In the genomic region with DNA sequence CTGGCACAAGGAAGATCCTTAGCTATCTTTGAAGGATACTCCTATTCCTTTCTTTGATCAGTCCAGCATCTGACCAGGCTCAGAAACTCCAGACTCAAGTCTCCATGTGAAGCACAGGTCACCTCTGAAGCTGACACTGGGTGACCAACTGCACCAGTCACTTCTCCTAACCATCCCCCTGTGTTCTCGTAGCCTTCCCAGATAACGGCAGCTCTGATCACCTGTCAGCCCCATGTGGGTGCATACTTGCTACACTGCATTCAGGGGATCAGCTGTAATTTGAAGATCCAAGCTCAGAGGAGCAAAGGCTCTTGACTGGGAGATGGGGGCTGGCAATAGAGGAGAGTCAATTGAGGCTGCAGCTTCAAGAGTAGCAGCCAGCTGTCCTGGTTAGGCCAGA, we compare ENCODE assay signal across 34 mouse cellular contexts. TPM values are rescaled to one million over a fixed set of nuclear protein-coding genes. Genes with fewer than 3 reads are reported as not detected.
"Had no signal": no experiment of that assay in that cellular context is flagged by ENCODE, and none has a peak within 500 bp of the region (broad histone marks: within the 10 kb centered on the region; RNA-seq: fewer than 3 reads in every experiment).

No protein-coding gene starts in this region.

- H3K4me3 ChIP-seq: heart, embryonic 13.5 days; heart, embryonic 15.5 days; hindbrain, embryonic 13.5 days; hindbrain, embryonic 15.5 days; kidney, embryonic 15.5 days; left cerebral cortex, adult 2 months; limb, embryonic 10.5 days; limb, embryonic 12.5 days; liver, embryonic 13.5 days had no signal

- H3K9me3 ChIP-seq: heart, embryonic 13.5 days; heart, embryonic 15.5 days; hindbrain, embryonic 13.5 days; hindbrain, embryonic 15.5 days; kidney, embryonic 15.5 days; limb, embryonic 10.5 days; limb, embryonic 12.5 days; liver, embryonic 13.5 days had no signal

- H3K9ac ChIP-seq: heart, embryonic 13.5 days; heart, embryonic 15.5 days; hindbrain, embryonic 13.5 days; hindbrain, embryonic 15.5 days; kidney, embryonic 15.5 days; limb, embryonic 12.5 days; liver, embryonic 13.5 days had no signal

- H3K4me2 ChIP-seq: heart, embryonic 11.5 days; heart, embryonic 13.5 days; heart, embryonic 15.5 days; hindbrain, embryonic 13.5 days; hindbrain, embryonic 15.5 days; kidney, embryonic 15.5 days; limb, embryonic 12.5 days; liver, embryonic 11.5 days; liver, embryonic 13.5 days had no signal

- H3K27ac ChIP-seq: heart, embryonic 13.5 days; heart, embryonic 15.5 days; hindbrain, embryonic 13.5 days; hindbrain, embryonic 15.5 days; hindbrain, postnatal 0 days; kidney, embryonic 15.5 days; kidney, postnatal 0 days; left cerebral cortex, adult 2 months; limb, embryonic 10.5 days; limb, embryonic 12.5 days; liver, embryonic 13.5 days had no signal

- H3K4me1 ChIP-seq: heart, embryonic 15.5 days; hindbrain, embryonic 13.5 days; hindbrain, embryonic 15.5 days; kidney, embryonic 15.5 days; limb, embryonic 10.5 days; limb, embryonic 12.5 days; liver, embryonic 13.5 days had no signal

- H3K36me3 ChIP-seq: heart, embryonic 13.5 days; heart, embryonic 15.5 days; hindbrain, embryonic 13.5 days; hindbrain, embryonic 15.5 days; kidney, embryonic 15.5 days; limb, embryonic 10.5 days; limb, embryonic 12.5 days; liver, embryonic 13.5 days had no signal

- ATAC-seq: intestine, embryonic 16.5 days had no signal

RNA-seq across cellular contexts. Expression of gene Kcnk18, which starts 10.0 kb away (rescaled TPM):
- total RNA-seq: gastrocnemius, adult 18-20 months; gastrocnemius, adult 8-10 months; gastrocnemius, postnatal 14 days; gastrocnemius, postnatal 36 days; heart, adult 18-20 months; heart, postnatal 25 days; hematopoietic stem cell, adult 5-6 weeks; hindbrain, postnatal 0 days; layer of hippocampus, adult 18-20 months; layer of hippocampus, adult 8-10 months; layer of hippocampus, postnatal 10 days; layer of hippocampus, postnatal 25 days; left cerebral cortex, adult 2 months; left cerebral cortex, postnatal 14 days; left cerebral cortex, postnatal 36 days had no signal
- polyA plus RNA-seq: gonadal fat pad, adult 2 months; heart, embryonic 11.5 days; heart, embryonic 13.5 days; heart, embryonic 15.5 days; heart, postnatal 0 days; hindbrain, embryonic 11.5 days; hindbrain, embryonic 13.5 days; hindbrain, postnatal 0 days; intestine, embryonic 14.5 days; intestine, embryonic 16.5 days; kidney, adult 2 months; kidney, embryonic 15.5 days; kidney, postnatal 0 days; large intestine, adult 2 months; limb, embryonic 10.5 days; limb, embryonic 12.5 days; limb, embryonic 14.5 days; liver, embryonic 11.5 days; liver, embryonic 13.5 days had no signal

RNA-seq across cellular contexts. Expression of gene Vax1, which starts 39.1 kb away (rescaled TPM):
- total RNA-seq: gastrocnemius, adult 18-20 months; gastrocnemius, adult 8-10 months; gastrocnemius, postnatal 14 days; gastrocnemius, postnatal 36 days; heart, adult 18-20 months; heart, postnatal 25 days; hematopoietic stem cell, adult 5-6 weeks; hindbrain, postnatal 0 days had no signal
- polyA plus RNA-seq: gonadal fat pad, adult 2 months; heart, embryonic 11.5 days; heart, embryonic 13.5 days; heart, embryonic 15.5 days; heart, postnatal 0 days; hindbrain, embryonic 11.5 days; hindbrain, embryonic 13.5 days; hindbrain, postnatal 0 days; intestine, embryonic 14.5 days; intestine, embryonic 16.5 days; kidney, adult 2 months; kidney, embryonic 15.5 days; kidney, postnatal 0 days; large intestine, adult 2 months; limb, embryonic 10.5 days; limb, embryonic 12.5 days; liver, embryonic 11.5 days; liver, embryonic 13.5 days had no signal
